Mouse (Mus musculus) limb, embryonic 11.5 days (tissue): ENCODE data around the gene Raly. TPM values are rescaled to one million over a fixed set of nuclear protein-coding genes. Genes with fewer than 3 reads are reported as not detected.

Experiments
- ATAC-seq: fragments of 200-750 bp; cut with Nextera tagmentation; 2 replicates; pipeline ENCODE4 v1.8.0; 2017; ENCODE audit warnings: low read depth; ENCODE audit not compliant: insufficient number of reproducible peaks, low FRiP score, low TSS enrichment
- DNase-seq: peaks from one replicate; pipeline ENCODE4 v3.0.0-alpha.2; 2015; ENCODE audit warnings: low spot score
- H3K27ac ChIP-seq: fragments of 300-500 bp; sonication (generic); replicated peaks from 2 replicates; pipeline ENCODE4 v1.5.1; 2014; ENCODE audit warnings: low read depth, mild to moderate bottlenecking, low read length
- H3K27me3 ChIP-seq: fragments of 300-500 bp; sonication (generic); 2 replicates; pipeline ENCODE4 v1.6.1; 2014; ENCODE audit warnings: mild to moderate bottlenecking, low read length, mixed read lengths; ENCODE audit not compliant: control insufficient read depth, insufficient read depth
- H3K36me3 ChIP-seq: fragments of 300-500 bp; sonication (generic); 2 replicates; pipeline ENCODE4 v1.6.1; 2014; ENCODE audit warnings: mild to moderate bottlenecking, low read length, moderate library complexity, mixed read lengths; ENCODE audit not compliant: control insufficient read depth, insufficient read depth
- H3K4me1 ChIP-seq: fragments of 300-500 bp; sonication (generic); 2 replicates; pipeline ENCODE4 v1.6.1; 2014; ENCODE audit warnings: low read length, mixed read lengths; ENCODE audit not compliant: control insufficient read depth, insufficient read depth
- H3K4me2 ChIP-seq: fragments of 300-500 bp; sonication (generic); 2 replicates; pipeline ENCODE4 v1.6.1; 2014; ENCODE audit warnings: low read depth, mild to moderate bottlenecking, moderate library complexity; ENCODE audit not compliant: severe bottlenecking
- H3K4me3 ChIP-seq: fragments of 300-500 bp; sonication (generic); 2 replicates; pipeline ENCODE4 v1.5.1; 2014; ENCODE audit warnings: low read depth, low read length
- H3K9ac ChIP-seq: fragments of 300-500 bp; sonication (generic); 2 replicates; pipeline ENCODE4 v1.6.1; 2014; ENCODE audit warnings: mild to moderate bottlenecking, low read length
- H3K9me3 ChIP-seq: fragments of 300-500 bp; sonication (generic); 2 replicates; pipeline ENCODE4 v1.6.1; 2016; ENCODE audit warnings: low read length; ENCODE audit not compliant: control insufficient read depth
- WGBS: fragments of 180-500 bp; shearing (Covaris S2); extraction: QIAGEN DNeasy Blood & Tissue Kit; methylation state at CpG from one replicate; pipeline ENCODE4 v1.1.7; 2014; 5-methylcytosine and 5-hydroxymethylcytosine counted together
- polyA plus RNA-seq: library from polyadenylated mRNA; unstranded; fragments of >200 nt; fragmentation: Nextera tagmentation; extraction: Ambion mirVana; gene quantifications from 2 replicates; pipeline ENCODE4 v1.2.1, GENCODE M21; 2014

Raly gene
- polyA plus RNA-seq, 1 experiment from 2014 or later = 119 TPM

DNA sequence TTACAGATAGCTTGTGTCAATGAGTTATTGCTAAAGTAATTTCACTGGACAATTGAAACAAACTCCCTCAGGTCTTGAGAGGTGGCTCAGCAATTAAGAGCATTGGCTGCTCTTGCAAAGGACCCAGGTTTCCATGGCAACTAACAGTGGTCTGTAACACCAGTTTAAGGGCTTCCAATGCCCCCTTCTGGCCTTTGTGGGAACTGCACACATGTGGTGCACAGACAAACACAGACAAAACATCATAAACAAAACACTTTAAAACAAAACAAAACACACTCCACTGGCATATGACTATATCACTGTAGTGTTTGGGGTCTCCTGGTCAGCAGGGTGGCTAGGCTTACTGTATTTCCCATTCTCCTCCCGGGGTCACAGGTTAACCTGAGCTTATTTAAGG, 16.9 kb upstream of the Raly start:
- no peak overlapping the region for H3K4me2 ChIP-seq
- H3K9ac ChIP-seq = no peak overlapping the region
- H3K4me1 ChIP-seq = no peaks in the 10 kb centered on the region
- DNase-seq = peak; percentile 58
- ATAC-seq = no peak
- no peaks in the 10 kb centered on the region for H3K27me3 ChIP-seq
- H3K9me3 ChIP-seq = no peaks in the 10 kb centered on the region
- 89% methylated on average over 1 of the region's 1 CpGs for WGBS
- H3K27ac ChIP-seq = no peak overlapping the region
- no peak overlapping the region for H3K4me3 ChIP-seq
- no peaks in the 10 kb centered on the region for H3K36me3 ChIP-seq

DNA sequence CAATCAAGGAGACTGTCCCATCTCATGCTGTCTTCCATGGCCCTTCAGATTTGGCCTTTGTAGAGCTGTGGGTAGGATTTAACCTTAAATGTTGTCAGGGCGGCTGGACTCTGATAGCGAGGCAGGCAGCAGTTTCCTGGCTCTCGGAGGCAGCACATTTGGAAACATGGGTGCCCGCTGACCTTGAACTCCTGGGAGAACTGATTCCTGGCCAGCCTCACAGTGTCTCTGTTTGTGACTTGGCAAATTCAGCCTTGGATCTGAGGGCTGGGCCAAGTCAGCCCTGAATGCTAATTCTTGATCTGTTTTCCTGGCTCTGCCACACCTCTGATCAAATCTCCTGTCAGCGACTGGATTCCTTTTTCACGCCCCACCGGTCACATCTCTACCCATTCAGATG, 14.4 kb upstream of the Raly start:
- Histone ChIP-seq H3K27me3 (no peaks in the 10 kb centered on the region), H3K9me3 (no peaks in the 10 kb centered on the region), H3K4me3 (no peak overlapping the region), H3K36me3 (no peaks in the 10 kb centered on the region), H3K27ac (no peak overlapping the region), H3K9ac (no peak overlapping the region), H3K4me2 (no peak overlapping the region), H3K4me1 (no peaks in the 10 kb centered on the region)
- 76% methylated on average over 7 of the region's 7 CpGs for WGBS
- ATAC-seq (no peak), DNase-seq (no peak)

GRCm38 (mm10) chr2:154779648-154780047, 11.2 kb upstream of the Raly start:
- no peak overlapping the region for H3K9ac ChIP-seq
- DNase-seq = no peak
- no peaks in the 10 kb centered on the region for H3K36me3 ChIP-seq
- H3K4me3 ChIP-seq = no peak overlapping the region
- H3K27ac ChIP-seq = no peak overlapping the region
- no peaks in the 10 kb centered on the region for H3K9me3 ChIP-seq
- no peaks in the 10 kb centered on the region for H3K4me1 ChIP-seq
- H3K4me2 ChIP-seq = no peak overlapping the region
- H3K27me3 ChIP-seq = no peaks in the 10 kb centered on the region
- ATAC-seq = no peak
- WGBS = 53% methylated on average over 3 of the region's 3 CpGs

- Histone ChIP-seq H3K4me2 (no peak overlapping the region), H3K27ac (no peak overlapping the region), H3K4me1 (no peaks in the 10 kb centered on the region), H3K4me3 (no peak overlapping the region), H3K9ac (no peak overlapping the region), H3K36me3 (no peaks in the 10 kb centered on the region), H3K27me3 (no peaks in the 10 kb centered on the region), H3K9me3 (no peaks in the 10 kb centered on the region)
- WGBS = 69% methylated on average over 4 of the region's 4 CpGs
- no peak for ATAC-seq
- no peak for DNase-seq
Observed at GRCm38 (mm10) chr2:154782361-154782760, 8.5 kb upstream of the Raly start.

GRCm38 (mm10) chr2:154782856-154783650, 7.8 kb upstream of the Raly start:
- ATAC-seq = no peak
- no peak for DNase-seq
- H3K9me3 ChIP-seq = no peaks in the 10 kb centered on the region
- no peaks in the 10 kb centered on the region for H3K27me3 ChIP-seq
- 69% methylated on average over 17 of the region's 17 CpGs for WGBS
- H3K4me3 ChIP-seq = no peak overlapping the region
- no peaks in the 10 kb centered on the region for H3K36me3 ChIP-seq
- no peaks in the 10 kb centered on the region for H3K4me1 ChIP-seq
- H3K27ac ChIP-seq = no peak overlapping the region
- H3K9ac ChIP-seq = no peak overlapping the region
- no peak overlapping the region for H3K4me2 ChIP-seq

- H3K4me3 ChIP-seq = no peak overlapping the region
- H3K27me3 ChIP-seq = no peaks in the 10 kb centered on the region
- no peak overlapping the region for H3K9ac ChIP-seq
- H3K27ac ChIP-seq = no peak overlapping the region
- H3K4me2 ChIP-seq = no peak overlapping the region
- no peaks in the 10 kb centered on the region for H3K9me3 ChIP-seq
- ATAC-seq (no peak), DNase-seq (no peak)
- H3K36me3 ChIP-seq = no peaks in the 10 kb centered on the region
- H3K4me1 ChIP-seq = no peaks in the 10 kb centered on the region
- 80% methylated on average over 3 of the region's 3 CpGs for WGBS
Observed at GRCm38 (mm10) chr2:154785284-154785683, 5.6 kb upstream of the Raly start.

GRCm38 (mm10) chr2:154786187-154786586, 4.7 kb upstream of the Raly start:
- Histone ChIP-seq H3K27me3 (no peaks in the 10 kb centered on the region), H3K4me2 (no peak overlapping the region), H3K9me3 (no peaks in the 10 kb centered on the region), H3K9ac (no peak overlapping the region), H3K4me3 (no peak overlapping the region), H3K27ac (no peak overlapping the region), H3K36me3 (no peaks in the 10 kb centered on the region), H3K4me1 (no peaks in the 10 kb centered on the region)
- DNase-seq = no peak
- 49% methylated on average over 3 of the region's 3 CpGs for WGBS
- ATAC-seq = no peak

- DNase-seq (no peak), ATAC-seq (no peak)
- Histone ChIP-seq H3K9ac (no peak overlapping the region), H3K27me3 (no peaks in the 10 kb centered on the region), H3K4me2 (no peak overlapping the region), H3K36me3 (no peaks in the 10 kb centered on the region), H3K27ac (no peak overlapping the region), H3K4me1 (no peaks in the 10 kb centered on the region), H3K9me3 (no peaks in the 10 kb centered on the region), H3K4me3 (no peak overlapping the region)
- 79% methylated on average over 11 of the region's 11 CpGs for WGBS
Observed at GRCm38 (mm10) chr2:154786776-154787175, 4.1 kb upstream of the Raly start.

- 78% methylated on average over 6 of the region's 6 CpGs for WGBS
- Histone ChIP-seq H3K27ac (no peak overlapping the region), H3K4me1 (peaks cover 8% of the 10 kb centered on the region), H3K4me2 (no peak overlapping the region), H3K4me3 (no peak overlapping the region), H3K27me3 (no peaks in the 10 kb centered on the region), H3K36me3 (no peaks in the 10 kb centered on the region), H3K9ac (no peak overlapping the region), H3K9me3 (no peaks in the 10 kb centered on the region)
- DNase-seq = no peak
- no peak for ATAC-seq
Observed at GRCm38 (mm10) chr2:154789381-154789780, 1.5 kb upstream of the Raly start.
